Comparison of ENCODE assay signal across 8 mouse cellular contexts in the genomic region with DNA sequence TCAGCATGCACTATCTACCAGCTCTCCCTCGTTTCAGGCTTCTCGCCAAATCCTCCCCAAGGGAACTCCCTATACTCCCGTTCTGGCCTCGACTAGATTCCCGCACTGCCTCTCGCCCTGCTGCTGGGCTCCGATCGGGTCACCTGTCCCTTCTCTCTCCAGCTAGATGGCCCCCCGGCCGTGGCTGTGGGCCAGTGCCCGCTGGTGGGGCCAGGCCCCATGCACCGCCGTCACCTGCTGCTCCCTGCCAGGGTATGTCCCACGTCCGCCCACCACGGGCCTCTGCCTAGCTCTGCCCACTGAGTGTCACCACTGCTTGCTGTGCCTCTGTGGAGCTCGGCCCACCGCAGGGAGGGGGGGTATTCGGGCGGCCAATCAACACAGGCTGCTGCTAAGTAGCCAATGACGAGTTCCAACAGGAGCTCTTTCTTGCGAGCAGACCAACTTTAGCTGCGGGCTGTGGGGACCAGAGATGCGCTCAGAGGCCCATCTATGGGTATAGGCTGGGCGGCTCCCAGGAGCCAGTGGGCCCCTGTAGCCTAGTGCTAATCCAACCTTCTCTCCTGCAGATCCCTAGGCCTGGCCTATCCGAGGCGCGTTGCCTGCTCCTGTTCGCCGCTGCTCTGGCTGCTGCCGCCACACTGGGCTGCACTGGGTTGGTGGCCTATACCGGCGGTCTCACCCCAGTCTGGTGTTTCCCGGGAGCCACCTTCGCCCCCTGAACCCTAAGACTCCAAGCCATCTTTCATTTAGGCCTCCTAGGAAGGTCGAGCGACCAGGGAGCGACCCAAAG. TPM values are rescaled to one million over a fixed set of nuclear protein-coding genes. Genes with fewer than 3 reads are reported as not detected.
DNase-seq lines count a peak whose midpoint lies in the region; ATAC-seq and TF ChIP-seq lines count a peak whose summit lies in the region.

No protein-coding gene starts in this region.

- no peaks in the 10 kb centered on the region for H3K9me3 ChIP-seq in hindbrain, postnatal 0 days (ENCODE audit: low read length)
- H3K9me3 ChIP-seq in liver, embryonic 12.5 days (replicated peaks): no peaks in the 10 kb centered on the region
- no peaks in the 10 kb centered on the region for H3K9me3 ChIP-seq in neural tube, embryonic 12.5 days

- H3K27ac ChIP-seq in layer of hippocampus, adult 2 months: peak overlapping the region; percentile 4; the same call in 1 of the 2 replicates
- peak overlapping the region; percentile 11; the same call in 1 of the 2 replicates for H3K27ac ChIP-seq in hindbrain, postnatal 0 days
- peak overlapping the region; percentile 55 for H3K27ac ChIP-seq in liver, embryonic 12.5 days
- H3K27ac ChIP-seq in neural tube, embryonic 12.5 days: 0 out of 2 replicates have a peak overlapping the region, but pooled peaks have one; percentile 2

- no peak for TF ChIP-seq CTCF in layer of hippocampus, adult 2 months (conservative IDR thresholded peaks at IDR 0.05)
- TF ChIP-seq CTCF in hindbrain, postnatal 0 days (IDR thresholded peaks at IDR 0.05; ENCODE audit: low read depth): no peak

- DNase-seq in layer of hippocampus, adult 2 months (ENCODE audit: low spot score in 2 of 2): no peak
- DNase-seq in layer of hippocampus, adult 9-11 months: no peak
- DNase-seq in adrenal gland, postnatal 10 days: peak; percentile 69
- peak; percentile 64 for DNase-seq in gastrocnemius, postnatal 14 days
- peak; percentile 62 for DNase-seq in hindbrain, postnatal 0 days (ENCODE audit: low spot score)
- DNase-seq in spleen, adult 12 weeks (ENCODE audit: low spot score): no peak

- 0 out of 2 replicates have a peak, but pooled peaks cover 4% of the 10 kb centered on the region for H3K4me1 ChIP-seq in hindbrain, postnatal 0 days (ENCODE audit: insufficient read depth, low read length)
- H3K4me1 ChIP-seq in liver, embryonic 12.5 days: peaks cover 72% of the 10 kb centered on the region
- peaks cover 59% of the 10 kb centered on the region for H3K4me1 ChIP-seq in neural tube, embryonic 12.5 days

- H3K9ac ChIP-seq in hindbrain, postnatal 0 days (replicated peaks; ENCODE audit: low read length): peak overlapping the region; percentile 22
- H3K9ac ChIP-seq in liver, embryonic 12.5 days: peak overlapping the region; percentile 75
- peak overlapping the region; percentile 35 for H3K9ac ChIP-seq in neural tube, embryonic 12.5 days

- WGBS in hindbrain, postnatal 0 days: 11% methylated on average over 38 of the region's 38 CpGs
- WGBS in liver, embryonic 12.5 days (ENCODE audit: insufficient replicate concordance): 10% methylated on average over 38 of the region's 38 CpGs
- WGBS in neural tube, embryonic 12.5 days: 3% methylated on average over 38 of the region's 38 CpGs

- H3K36me3 ChIP-seq in hindbrain, postnatal 0 days (ENCODE audit: insufficient read depth, low read length): peaks cover 10% of the 10 kb centered on the region
- H3K36me3 ChIP-seq in liver, embryonic 12.5 days: no peaks in the 10 kb centered on the region
- H3K36me3 ChIP-seq in neural tube, embryonic 12.5 days: peaks cover 39% of the 10 kb centered on the region

- H3K27me3 ChIP-seq in hindbrain, postnatal 0 days (ENCODE audit: insufficient read depth, low read length): peaks cover 5% of the 10 kb centered on the region; the same call in 1 of the 2 replicates
- H3K27me3 ChIP-seq in liver, embryonic 12.5 days (replicated peaks): peaks cover 96% of the 10 kb centered on the region
- peaks cover 16% of the 10 kb centered on the region for H3K27me3 ChIP-seq in neural tube, embryonic 12.5 days (replicated peaks)

- ATAC-seq in hindbrain, postnatal 0 days: peak; percentile 53
- peak; percentile 36 for ATAC-seq in liver, embryonic 12.5 days
- ATAC-seq in neural tube, embryonic 12.5 days (ENCODE audit: low FRiP score, low read depth): peak; percentile 52

- H3K4me3 ChIP-seq in layer of hippocampus, adult 2 months: no peak overlapping the region
- peak overlapping the region; percentile 10; the same call in 1 of the 2 replicates for H3K4me3 ChIP-seq in hindbrain, postnatal 0 days (ENCODE audit: low read length)
- H3K4me3 ChIP-seq in liver, embryonic 12.5 days: peak overlapping the region; percentile 66
- peak overlapping the region; percentile 66 for H3K4me3 ChIP-seq in neural tube, embryonic 12.5 days

- intact Hi-C loops in gastrocnemius, postnatal 14 days (cut with DNase I; ENCODE audit: low total_unique reads): loop anchor here (2.0 kb wide), 1 partner anchor 24 kb away; no protein-coding TSS in a partner anchor

- peak overlapping the region; percentile 94 for H3K4me2 ChIP-seq in hindbrain, postnatal 0 days (ENCODE audit: low read depth, low read length)
- peak overlapping the region; percentile 98 for H3K4me2 ChIP-seq in liver, embryonic 12.5 days
- H3K4me2 ChIP-seq in neural tube, embryonic 12.5 days (replicated peaks): peak overlapping the region; percentile 98

RNA-seq across cellular contexts. Expression of a gene that starts 1.8 kb away (rescaled TPM):
- 1 to 10 TPM; 2.4 to 2.8 TPM for total RNA-seq in layer of hippocampus, adult 2 months (2021)
- total RNA-seq in adrenal gland, postnatal 10 days (2021): 10 to 100 TPM; 12.3 to 17.3 TPM
- total RNA-seq in gastrocnemius, postnatal 14 days (2021): 1 to 10 TPM; 3.1 to 3.8 TPM
- total RNA-seq in hindbrain, postnatal 0 days (2014; rRNA removed): 10.3 and 12.1 TPM in 2 replicates
- polyA plus RNA-seq in hindbrain, postnatal 0 days (2015; fragmentation: Nextera tagmentation; extraction: Ambion mirVana): 1.4 and 1.5 TPM in 2 replicates
- polyA plus RNA-seq in liver, embryonic 12.5 days (2016; fragmentation: Nextera tagmentation; extraction: Ambion mirVana): 1.8 TPM in 2 replicates
- 4.5 and 5.2 TPM in 2 replicates for polyA plus RNA-seq in neural tube, embryonic 12.5 days (2016; fragmentation: Nextera tagmentation; extraction: Ambion mirVana)

RNA-seq across cellular contexts. Expression of a gene that starts 8.9 kb away (rescaled TPM):
- total RNA-seq in layer of hippocampus, adult 2 months (2021): 10 to 100 TPM; 38.8 to 56.8 TPM
- 10 to 100 TPM; 51.8 to 93.9 TPM for total RNA-seq in adrenal gland, postnatal 10 days (2021)
- 100 to 1,000 TPM; 241 to 257 TPM for total RNA-seq in gastrocnemius, postnatal 14 days (2021)
- 19.5 and 27.8 TPM in 2 replicates for total RNA-seq in hindbrain, postnatal 0 days (2014; rRNA removed)
- polyA plus RNA-seq in hindbrain, postnatal 0 days (2015; fragmentation: Nextera tagmentation; extraction: Ambion mirVana): 4.8 and 5.6 TPM in 2 replicates
- 8.5 and 9.8 TPM in 2 replicates for polyA plus RNA-seq in liver, embryonic 12.5 days (2016; fragmentation: Nextera tagmentation; extraction: Ambion mirVana)
- polyA plus RNA-seq in neural tube, embryonic 12.5 days (2016; fragmentation: Nextera tagmentation; extraction: Ambion mirVana): 13.7 and 18.2 TPM in 2 replicates

RNA-seq across cellular contexts. Expression of a gene that starts 16.6 kb away (rescaled TPM):
- 100 to 1,000 TPM; 154 TPM for total RNA-seq in layer of hippocampus, adult 2 months (2021)
- total RNA-seq in adrenal gland, postnatal 10 days (2021): 10 to 100 TPM; 43.5 to 48.4 TPM
- total RNA-seq in gastrocnemius, postnatal 14 days (2021): 10 to 100 TPM; 22.1 to 25.5 TPM
- total RNA-seq in hindbrain, postnatal 0 days (2014; rRNA removed): 145 and 151 TPM in 2 replicates
- polyA plus RNA-seq in hindbrain, postnatal 0 days (2015; fragmentation: Nextera tagmentation; extraction: Ambion mirVana): 28.9 and 30.9 TPM in 2 replicates
- polyA plus RNA-seq in liver, embryonic 12.5 days (2016; fragmentation: Nextera tagmentation; extraction: Ambion mirVana): 7.4 and 7.9 TPM in 2 replicates
- 29.6 and 30.7 TPM in 2 replicates for polyA plus RNA-seq in neural tube, embryonic 12.5 days (2016; fragmentation: Nextera tagmentation; extraction: Ambion mirVana)

RNA-seq across cellular contexts. Expression of a gene that starts 25.6 kb away (rescaled TPM):
- under 1 TPM; 0.33 to 0.71 TPM for total RNA-seq in layer of hippocampus, adult 2 months (2021)
- total RNA-seq in adrenal gland, postnatal 10 days (2021): under 1 TPM; 0.21 to 0.24 TPM
- total RNA-seq in gastrocnemius, postnatal 14 days (2021): not detected
- total RNA-seq in hindbrain, postnatal 0 days (2014; rRNA removed): 4.6 and 6.3 TPM in 2 replicates
- 7.7 and 7.9 TPM in 2 replicates for polyA plus RNA-seq in hindbrain, postnatal 0 days (2015; fragmentation: Nextera tagmentation; extraction: Ambion mirVana)
- polyA plus RNA-seq in liver, embryonic 12.5 days (2016; fragmentation: Nextera tagmentation; extraction: Ambion mirVana): 0.55 and 0.66 TPM in 2 replicates
- polyA plus RNA-seq in neural tube, embryonic 12.5 days (2016; fragmentation: Nextera tagmentation; extraction: Ambion mirVana): 1.0 and 1.1 TPM in 2 replicates

RNA-seq across cellular contexts. Expression of a gene that starts 27.1 kb away (rescaled TPM):
- total RNA-seq in layer of hippocampus, adult 2 months (2021): 10 to 100 TPM; 12.5 to 13.1 TPM
- 10 to 100 TPM; 10.7 to 11.1 TPM for total RNA-seq in adrenal gland, postnatal 10 days (2021)
- total RNA-seq in gastrocnemius, postnatal 14 days (2021): 1 to 10 TPM; 3.2 TPM
- 19.6 and 23.8 TPM in 2 replicates for total RNA-seq in hindbrain, postnatal 0 days (2014; rRNA removed)
- 7.7 and 9.0 TPM in 2 replicates for polyA plus RNA-seq in hindbrain, postnatal 0 days (2015; fragmentation: Nextera tagmentation; extraction: Ambion mirVana)
- 8.1 and 10.1 TPM in 2 replicates for polyA plus RNA-seq in liver, embryonic 12.5 days (2016; fragmentation: Nextera tagmentation; extraction: Ambion mirVana)
- 18.3 and 19.9 TPM in 2 replicates for polyA plus RNA-seq in neural tube, embryonic 12.5 days (2016; fragmentation: Nextera tagmentation; extraction: Ambion mirVana)

Comparison
In these comparisons a context has a peak if more than half of its experiments do, and no peak if none do; other contexts are left out.
1. DNase-seq: peak in adrenal gland, postnatal 10 days (single experiment), gastrocnemius, postnatal 14 days (single experiment) and hindbrain, postnatal 0 days (single experiment); none in layer of hippocampus, adult 2 months (0 of 2), layer of hippocampus, adult 9-11 months (single experiment) and spleen, adult 12 weeks (single experiment).
2. H3K27ac ChIP-seq: peak in every context shown above with its lines; median percentile 55 in liver, embryonic 12.5 days; 11 in hindbrain, postnatal 0 days; 4 in layer of hippocampus, adult 2 months; 2 in neural tube, embryonic 12.5 days.
3. H3K9ac ChIP-seq: peak in every context shown above with its lines; median percentile 75 in liver, embryonic 12.5 days; 35 in neural tube, embryonic 12.5 days; 22 in hindbrain, postnatal 0 days.
4. Peak in every context shown above with its lines, with median percentiles within 50 percentile points of each other: ATAC-seq and H3K4me2 ChIP-seq.